Mouse (Mus musculus) embryonic facial prominence, embryonic 12.5 days (tissue): Measurements from ENCODE around the gene Hoxa5. TPM values are rescaled to one million over a fixed set of nuclear protein-coding genes. Genes with fewer than 3 reads are reported as not detected.
A peak's percentile ranks its signal among the peaks of the same experiment; 100 is the strongest.

Source experiments
- ATAC-seq: fragments of 200-750 bp; cut with Nextera tagmentation; 2 replicates; pipeline ENCODE4 v1.8.0; 2017; ENCODE audit not compliant: insufficient number of reproducible peaks, insufficient read depth, low FRiP score, low TSS enrichment
- H3K27ac ChIP-seq: fragments of 300-500 bp; sonication (generic); 2 replicates; pipeline ENCODE4 v1.5.1; 2016; ENCODE audit warnings: mild to moderate bottlenecking
- H3K27me3 ChIP-seq: fragments of 300-500 bp; sonication (generic); 2 replicates; pipeline ENCODE4 v1.6.1; 2016; ENCODE audit warnings: mild to moderate bottlenecking, moderate library complexity
- H3K36me3 ChIP-seq: fragments of 300-500 bp; sonication (generic); 2 replicates; pipeline ENCODE4 v1.6.1; 2016; ENCODE audit warnings: mild to moderate bottlenecking
- H3K4me1 ChIP-seq: fragments of 300-500 bp; sonication (generic); 2 replicates; pipeline ENCODE4 v1.6.1; 2016
- H3K4me2 ChIP-seq: fragments of 300-500 bp; sonication (generic); replicated peaks from 2 replicates; pipeline ENCODE4 v1.6.1; 2016; ENCODE audit warnings: mild to moderate bottlenecking, moderate library complexity
- H3K4me3 ChIP-seq: fragments of 300-500 bp; sonication (generic); 2 replicates; pipeline ENCODE4 v1.5.1; 2016; ENCODE audit warnings: mild to moderate bottlenecking
- H3K9ac ChIP-seq: fragments of 300-500 bp; sonication (generic); 2 replicates; pipeline ENCODE4 v1.6.1; 2016; ENCODE audit warnings: mild to moderate bottlenecking, moderate library complexity
- H3K9me3 ChIP-seq: fragments of 300-500 bp; sonication (generic); 2 replicates; pipeline ENCODE4 v1.6.1; 2016; ENCODE audit warnings: mild to moderate bottlenecking, moderate library complexity
- WGBS: fragments of 180-500 bp; shearing (Covaris S2); methylation state at CpG from one replicate; pipeline ENCODE4 v1.1.7; 2016; 5-methylcytosine and 5-hydroxymethylcytosine counted together
- microRNA counts: library from miRNA; unstranded; fragments of <30 nt; microRNA quantifications from one replicate; lab custom pipeline; 2017
- microRNA-seq: library from miRNA; unstranded; fragments of <30 nt; microRNA quantifications from one replicate; pipeline ENCODE4, GENCODE M21; 2017
- polyA plus RNA-seq: library from polyadenylated mRNA; unstranded; fragments of >200 nt; fragmentation: Nextera tagmentation; extraction: Ambion mirVana; gene quantifications from 2 replicates; pipeline ENCODE4 v1.2.1, GENCODE M21; 2016

Gene Hoxa5
- polyA plus RNA-seq, 1 experiment from 2014 or later, result 0.33 TPM

DNA sequence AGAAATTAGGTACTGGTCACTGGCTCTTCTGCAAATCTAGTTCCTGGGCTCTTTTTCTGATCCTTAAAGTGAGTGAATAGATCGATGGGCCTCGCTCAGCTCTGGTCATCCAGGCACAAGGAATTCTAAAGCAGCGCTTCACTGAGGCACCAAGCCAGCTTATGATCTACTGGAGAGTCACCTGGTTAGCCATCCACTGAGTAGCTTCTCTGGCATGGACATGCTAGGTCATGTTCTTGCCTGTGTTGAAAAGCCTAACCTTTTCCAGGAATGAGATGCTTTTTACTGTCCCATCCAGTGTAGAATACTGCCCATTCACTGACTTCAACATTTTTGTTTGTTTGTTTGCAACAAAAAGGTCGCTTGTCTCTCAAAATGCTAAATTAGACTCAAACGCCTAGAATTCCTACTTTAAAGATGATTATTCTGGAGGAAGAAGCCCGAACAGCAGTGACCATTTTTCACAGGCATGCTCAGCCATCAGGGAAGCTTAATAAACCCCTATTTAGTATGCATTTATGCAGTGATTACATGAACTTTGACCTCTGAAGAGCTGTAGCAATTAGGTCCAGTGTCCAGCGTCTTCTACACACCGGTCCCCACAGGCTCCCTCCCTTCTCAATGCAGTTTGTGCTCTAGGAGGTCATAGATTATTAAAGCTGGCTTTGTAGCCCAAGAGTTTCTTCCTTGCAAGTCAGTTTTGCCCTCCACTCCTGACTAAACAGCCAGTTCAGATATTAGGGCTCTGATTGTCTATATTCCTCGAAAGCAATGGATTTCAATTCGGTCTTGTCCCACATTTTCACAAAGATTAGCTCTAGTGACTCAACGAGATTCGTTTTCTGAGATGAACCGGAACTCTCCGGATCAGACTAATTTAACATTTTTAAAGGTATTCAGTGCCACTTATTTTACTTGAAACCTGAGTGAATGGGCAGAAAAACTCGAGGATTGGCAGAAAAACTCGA, 51.9 kb downstream of the Hoxa5 start:
- H3K4me2 ChIP-seq, result no peak overlapping the region
- no peaks in the 10 kb centered on the region for H3K4me1 ChIP-seq
- H3K9ac ChIP-seq, result no peak overlapping the region
- H3K36me3 ChIP-seq, result no peaks in the 10 kb centered on the region
- WGBS, result 4% methylated on average over 16 of the region's 16 CpGs
- H3K4me3 ChIP-seq, result no peak overlapping the region
- H3K27ac ChIP-seq, result no peak overlapping the region
- H3K27me3 ChIP-seq, result peaks cover 86% of the 10 kb centered on the region
- no peaks in the 10 kb centered on the region for H3K9me3 ChIP-seq
- ATAC-seq, result no peak

MicroRNAs encoded within 50 kb of the gene (microRNA counts, 519-probe panel; counts per million panel counts)
- microRNA mmu-miR-196b (lab: Ali Mortazavi, UCI), result 460 counts per million, percentile 65 among the panel's probes with 10 or more counts

Small RNA genes lying within 50 kb of the gene (microRNA-seq; reads per million reads assigned to microRNA genes)
- 67.5 reads per million, percentile 46 among the genes with 10 or more reads in this experiment for gene Mir196b

Other genes with a start within 250 kb of the Hoxa5 start
- gene Skap2, start 192.0 kb downstream of the Hoxa5 start, polyA plus RNA-seq, result 7.9 and 9.2 TPM in 2 replicates
- gene Hoxa1, start 46.3 kb downstream of the Hoxa5 start, polyA plus RNA-seq, result 0.71 and 0.77 TPM in 2 replicates
- gene Hoxa2, start 39.8 kb downstream of the Hoxa5 start, polyA plus RNA-seq, result 15.1 and 18.2 TPM in 2 replicates
- gene 5730596B20Rik, start 27.1 kb downstream of the Hoxa5 start, polyA plus RNA-seq, result 0.17 and 0.35 TPM in 2 replicates
- gene Hoxa4, start 12.8 kb downstream of the Hoxa5 start, polyA plus RNA-seq, result 0.14 TPM in 1 of 2 replicates, not detected in the other
- gene Hoxa6, start 4.1 kb upstream of the Hoxa5 start, polyA plus RNA-seq, result not detected in 2 replicates
- 0.70 and 1.2 TPM in 2 replicates for gene Hoxa3, start 8.7 kb upstream of the Hoxa5 start, polyA plus RNA-seq
- not detected in 2 replicates for gene Gm28308, start 8.8 kb upstream of the Hoxa5 start, polyA plus RNA-seq
- gene Hoxa7, start 17.3 kb upstream of the Hoxa5 start, polyA plus RNA-seq, result 0.20 TPM in 1 of 2 replicates, not detected in the other
- gene Hoxa9, start 26.5 kb upstream of the Hoxa5 start, polyA plus RNA-seq, result not detected in 2 replicates
- gene Hoxa10, start 36.3 kb upstream of the Hoxa5 start, polyA plus RNA-seq, result 0.13 TPM in 1 of 2 replicates, not detected in the other
- 0.08 TPM in 1 of 2 replicates, not detected in the other for gene Hoxa11, start 41.2 kb upstream of the Hoxa5 start, polyA plus RNA-seq
- gene Hoxa13, start 56.3 kb upstream of the Hoxa5 start, polyA plus RNA-seq, result not detected in 2 replicates
- 0.20 and 0.47 TPM in 2 replicates for gene Evx1, start 108.9 kb upstream of the Hoxa5 start, polyA plus RNA-seq